Mouse (Mus musculus): ENCODE results near the gene Wdr70. TPM values are rescaled to one million over a fixed set of nuclear protein-coding genes. Genes with fewer than 3 reads are reported as not detected.

Wdr70 gene
- polyA plus RNA-seq, 2 experiments, result 10.5 to 18.0 TPM

DNA sequence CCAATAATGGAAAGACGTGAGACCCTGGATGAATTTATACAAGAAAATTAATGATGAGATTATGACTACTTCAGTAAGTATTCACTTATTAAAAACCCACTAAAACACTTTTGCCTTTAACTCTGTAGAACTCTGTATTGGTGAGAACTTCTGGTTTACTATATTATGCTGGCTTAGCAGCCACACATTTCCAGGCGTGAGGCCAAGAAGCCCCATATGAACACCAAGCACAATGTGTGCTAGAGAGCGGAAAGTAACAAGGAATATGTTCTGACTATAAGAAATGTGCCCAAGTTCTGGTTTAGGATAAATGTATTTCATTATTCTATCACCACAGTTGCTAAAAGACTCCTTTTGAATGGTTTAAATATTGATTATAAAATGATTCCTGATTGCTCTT lies 68.4 kb downstream of the Wdr70 start:
- no peaks in the 10 kb centered on the region for H3K27me3 ChIP-seq (ENCODE audit: control insufficient read depth, insufficient read depth, low read length)
- DNase-seq (ENCODE audit: low read depth in 3 of 3, low spot score in 3 of 3) (no peak), ATAC-seq (ENCODE audit: insufficient read depth) (no peak)
- TF ChIP-seq CTCF (IDR thresholded peaks at IDR 0.05; ENCODE audit: low read depth), result no peak
- no peak for TF ChIP-seq EP300 (IDR thresholded peaks at IDR 0.05; ENCODE audit: low read depth)
- 75% methylated on average over 3 of the region's 3 CpGs for WGBS (ENCODE audit: insufficient replicate concordance)
- H3K4me1 ChIP-seq (replicated peaks; ENCODE audit: control insufficient read depth in 2 of 2, insufficient read depth in 2 of 2, low read length in 1 of 2), result no peaks in the 10 kb centered on the region
- H3K9me3 ChIP-seq (ENCODE audit: control insufficient read depth, low read length), result no peaks in the 10 kb centered on the region
- no peak overlapping the region for H3K4me3 ChIP-seq (ENCODE audit: insufficient read depth in 1 of 2, low read depth in 2 of 2, low read length in 2 of 2)
- no peaks in the 10 kb centered on the region for H3K36me3 ChIP-seq (replicated peaks; ENCODE audit: control insufficient read depth, insufficient read depth, low read depth)
- no peak overlapping the region for H3K9ac ChIP-seq (replicated peaks)
- no peak overlapping the region for H3K27ac ChIP-seq
- H3K4me2 ChIP-seq (ENCODE audit: low read depth), result no peak overlapping the region

DNA sequence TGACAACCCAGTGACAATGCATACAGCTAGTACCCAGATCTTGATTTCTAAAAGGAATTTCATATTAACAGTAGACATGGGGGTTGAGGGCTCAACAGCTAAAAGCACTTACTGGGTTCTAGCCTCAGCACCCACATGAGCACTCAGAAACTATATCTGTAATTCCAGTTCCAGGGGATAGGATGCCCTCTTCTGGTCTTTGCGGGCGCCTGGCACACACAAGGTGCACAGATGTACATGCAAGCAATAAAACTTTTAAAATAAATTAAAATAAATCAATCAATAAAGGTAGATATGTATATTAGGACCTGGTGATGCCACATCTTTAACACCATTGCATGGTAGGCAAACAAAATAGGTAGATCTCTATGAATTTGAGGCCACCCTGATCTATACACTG lies 71.5 kb downstream of the Wdr70 start:
- Histone ChIP-seq H3K4me2 (ENCODE audit: low read depth) (no peak overlapping the region), H3K36me3 (replicated peaks; ENCODE audit: control insufficient read depth, insufficient read depth, low read depth) (no peaks in the 10 kb centered on the region), H3K4me1 (replicated peaks; ENCODE audit: control insufficient read depth in 2 of 2, insufficient read depth in 2 of 2, low read length in 1 of 2) (no peaks in the 10 kb centered on the region), H3K9ac (replicated peaks) (no peak overlapping the region), H3K27ac (no peak overlapping the region), H3K27me3 (ENCODE audit: control insufficient read depth, insufficient read depth, low read length) (no peaks in the 10 kb centered on the region), H3K9me3 (ENCODE audit: control insufficient read depth, low read length) (no peaks in the 10 kb centered on the region), H3K4me3 (ENCODE audit: insufficient read depth in 1 of 2, low read depth in 2 of 2, low read length in 2 of 2) (no peak overlapping the region)
- no peak for TF ChIP-seq EP300 (IDR thresholded peaks at IDR 0.05; ENCODE audit: low read depth)
- TF ChIP-seq CTCF (IDR thresholded peaks at IDR 0.05; ENCODE audit: low read depth), result no peak
- WGBS (ENCODE audit: insufficient replicate concordance), result 88% methylated on average over 2 of the region's 2 CpGs
- DNase-seq (ENCODE audit: low read depth in 3 of 3, low spot score in 3 of 3), result no peak
- no peak for ATAC-seq (ENCODE audit: insufficient read depth)

DNA sequence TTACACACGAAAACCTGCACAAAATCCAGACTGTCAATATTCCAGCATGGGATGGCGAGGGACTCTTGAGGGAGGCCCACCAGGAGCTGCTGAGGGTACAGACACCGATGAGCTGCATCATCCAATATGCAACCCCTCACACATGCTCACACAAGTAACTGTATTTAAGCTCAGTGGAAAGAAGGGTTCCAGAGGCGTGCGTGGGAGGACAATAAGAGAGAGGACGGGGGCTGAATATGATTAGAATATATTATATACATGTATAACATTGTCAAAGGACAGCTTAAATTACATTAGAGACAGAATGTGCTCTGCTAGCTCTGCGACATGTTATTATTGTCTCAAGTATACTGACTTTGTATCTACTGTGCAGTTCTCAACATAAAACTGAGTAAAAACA lies 87.6 kb downstream of the Wdr70 start:
- no peak overlapping the region for H3K9ac ChIP-seq (replicated peaks)
- no peak overlapping the region for H3K4me3 ChIP-seq (ENCODE audit: insufficient read depth in 1 of 2, low read depth in 2 of 2, low read length in 2 of 2)
- no peaks in the 10 kb centered on the region for H3K36me3 ChIP-seq (replicated peaks; ENCODE audit: control insufficient read depth, insufficient read depth, low read depth)
- no peaks in the 10 kb centered on the region for H3K9me3 ChIP-seq (ENCODE audit: control insufficient read depth, low read length)
- no peaks in the 10 kb centered on the region for H3K4me1 ChIP-seq (replicated peaks; ENCODE audit: control insufficient read depth in 2 of 2, insufficient read depth in 2 of 2, low read length in 1 of 2)
- H3K4me2 ChIP-seq (ENCODE audit: low read depth), result no peak overlapping the region
- H3K27ac ChIP-seq, result no peak overlapping the region
- ATAC-seq (ENCODE audit: insufficient read depth), result no peak
- DNase-seq (ENCODE audit: low read depth in 3 of 3, low spot score in 3 of 3), result no peak
- no peak for TF ChIP-seq EP300 (IDR thresholded peaks at IDR 0.05; ENCODE audit: low read depth)
- no peak for TF ChIP-seq CTCF (IDR thresholded peaks at IDR 0.05; ENCODE audit: low read depth)
- WGBS (ENCODE audit: insufficient replicate concordance), result 78% methylated on average over 7 of the region's 7 CpGs
- H3K27me3 ChIP-seq (ENCODE audit: control insufficient read depth, insufficient read depth, low read length), result no peaks in the 10 kb centered on the region

DNA sequence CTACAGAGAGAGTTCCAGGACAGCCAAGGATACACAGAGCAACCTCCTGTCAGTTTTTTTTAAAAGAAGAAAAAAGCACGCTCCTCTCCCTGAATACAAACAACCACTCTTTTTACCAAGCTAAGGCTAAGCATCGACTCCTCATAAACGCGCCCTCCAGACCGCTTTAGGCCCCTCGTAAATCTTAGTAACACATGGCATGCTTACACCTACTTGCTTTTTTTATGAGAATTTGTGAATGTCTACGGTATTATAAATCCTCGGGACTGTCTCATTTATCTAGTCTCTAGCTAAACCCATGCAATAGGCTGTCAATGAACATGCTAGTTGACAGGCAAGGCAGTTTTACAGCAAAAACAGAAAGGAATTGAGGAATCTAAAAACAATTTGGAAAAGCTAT lies 91.6 kb downstream of the Wdr70 start:
- no peak for DNase-seq (ENCODE audit: low read depth in 3 of 3, low spot score in 3 of 3)
- 83% methylated on average over 8 of the region's 8 CpGs for WGBS (ENCODE audit: insufficient replicate concordance)
- H3K27me3 ChIP-seq (ENCODE audit: control insufficient read depth, insufficient read depth, low read length), result no peaks in the 10 kb centered on the region
- no peaks in the 10 kb centered on the region for H3K9me3 ChIP-seq (ENCODE audit: control insufficient read depth, low read length)
- H3K9ac ChIP-seq (replicated peaks), result no peak overlapping the region
- H3K27ac ChIP-seq, result no peak overlapping the region
- TF ChIP-seq CTCF (IDR thresholded peaks at IDR 0.05; ENCODE audit: low read depth) (no peak), EP300 (IDR thresholded peaks at IDR 0.05; ENCODE audit: low read depth) (no peak)
- no peak for ATAC-seq (ENCODE audit: insufficient read depth)
- no peaks in the 10 kb centered on the region; a peak in 1 of 4 replicates for H3K4me1 ChIP-seq (replicated peaks; ENCODE audit: control insufficient read depth in 2 of 2, insufficient read depth in 2 of 2, low read length in 1 of 2)
- H3K36me3 ChIP-seq (replicated peaks; ENCODE audit: control insufficient read depth, insufficient read depth, low read depth), result no peaks in the 10 kb centered on the region
- no peak overlapping the region for H3K4me2 ChIP-seq (ENCODE audit: low read depth)
- H3K4me3 ChIP-seq (ENCODE audit: insufficient read depth in 1 of 2, low read depth in 2 of 2, low read length in 2 of 2), result no peak overlapping the region

DNA sequence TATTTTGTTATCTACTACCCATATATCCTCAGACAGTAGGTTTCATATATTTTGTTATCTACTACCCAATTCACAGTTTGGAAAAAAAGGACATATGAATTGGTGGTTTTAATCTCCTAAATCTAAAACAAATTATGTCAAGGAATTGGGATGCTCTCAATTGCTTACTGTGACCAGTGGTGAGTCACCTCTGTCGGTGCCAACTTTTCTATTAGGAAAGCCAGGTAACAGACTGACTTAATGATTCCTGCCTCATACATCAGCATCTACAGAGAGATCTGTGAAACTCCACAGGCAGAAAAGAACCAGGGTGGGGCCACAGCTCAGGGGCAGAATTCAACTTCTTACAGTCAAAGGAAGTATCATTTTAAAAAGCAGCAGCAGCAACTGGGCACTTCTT lies 93.0 kb downstream of the Wdr70 start:
- Histone ChIP-seq H3K27ac (no peak overlapping the region), H3K4me2 (ENCODE audit: low read depth) (no peak overlapping the region), H3K36me3 (replicated peaks; ENCODE audit: control insufficient read depth, insufficient read depth, low read depth) (no peaks in the 10 kb centered on the region), H3K9me3 (ENCODE audit: control insufficient read depth, low read length) (no peaks in the 10 kb centered on the region), H3K4me3 (ENCODE audit: insufficient read depth in 1 of 2, low read depth in 2 of 2, low read length in 2 of 2) (no peak overlapping the region), H3K9ac (replicated peaks) (no peak overlapping the region), H3K4me1 (replicated peaks; ENCODE audit: control insufficient read depth in 2 of 2, insufficient read depth in 2 of 2, low read length in 1 of 2) (no peaks in the 10 kb centered on the region; a peak in 1 of 4 replicates), H3K27me3 (ENCODE audit: control insufficient read depth, insufficient read depth, low read length) (no peaks in the 10 kb centered on the region)
- DNase-seq (ENCODE audit: low read depth in 3 of 3, low spot score in 3 of 3) (no peak), ATAC-seq (ENCODE audit: insufficient read depth) (no peak)
- WGBS (ENCODE audit: insufficient replicate concordance), result 80% methylated on average over 1 of the region's 1 CpGs
- TF ChIP-seq CTCF (IDR thresholded peaks at IDR 0.05; ENCODE audit: low read depth) (no peak), EP300 (IDR thresholded peaks at IDR 0.05; ENCODE audit: low read depth) (no peak)

Data from liver, embryonic 14.5 days (tissue).